Mouse (Mus musculus): ENCODE measurements around the gene Pnpla6. TPM values are rescaled to one million over a fixed set of nuclear protein-coding genes. Genes with fewer than 3 reads are reported as not detected.
A peak's percentile ranks its signal among the peaks of the same experiment; 100 is the strongest.

Pnpla6 gene
- polyA plus RNA-seq, 1 experiment, result 53.3 TPM

- Histone ChIP-seq H3K4me1 (ENCODE audit: control insufficient read depth, insufficient read depth, low read length) (no peaks in the 10 kb centered on the region), H3K36me3 (ENCODE audit: control insufficient read depth, insufficient read depth, low read length) (no peaks in the 10 kb centered on the region), H3K4me3 (ENCODE audit: insufficient read depth, low read depth, low read length) (no peak overlapping the region), H3K27me3 (replicated peaks; ENCODE audit: control insufficient read depth, insufficient read depth, low read length) (no peaks in the 10 kb centered on the region), H3K27ac (ENCODE audit: insufficient read depth, low read depth, low read length) (no peak overlapping the region)
- no peak for TF ChIP-seq POLR2A (IDR thresholded peaks at IDR 0.05; ENCODE audit: low read depth, low read length)
- TF ChIP-seq CTCF (conservative IDR thresholded peaks at IDR 0.05; ENCODE audit: insufficient read depth, insufficient read length, low read depth, low read length), result no peak
- WGBS, result 62% methylated on average over 4 of the region's 4 CpGs
- DNase-seq, result no peak
Measured at GRCm38 (mm10) chr8:3480221-3480785, 34.9 kb upstream of the Pnpla6 start.

- TF ChIP-seq CTCF (conservative IDR thresholded peaks at IDR 0.05; ENCODE audit: insufficient read depth, insufficient read length, low read depth, low read length), result no peak
- TF ChIP-seq POLR2A (IDR thresholded peaks at IDR 0.05; ENCODE audit: low read depth, low read length), result no peak
- no peaks in the 10 kb centered on the region for H3K36me3 ChIP-seq (ENCODE audit: control insufficient read depth, insufficient read depth, low read length)
- no peak overlapping the region for H3K27ac ChIP-seq (ENCODE audit: insufficient read depth, low read depth, low read length)
- H3K4me1 ChIP-seq (ENCODE audit: control insufficient read depth, insufficient read depth, low read length), result no peaks in the 10 kb centered on the region
- H3K4me3 ChIP-seq (ENCODE audit: insufficient read depth, low read depth, low read length), result no peak overlapping the region
- no peak for DNase-seq
- WGBS, result 69% methylated on average over 5 of the region's 5 CpGs
- H3K27me3 ChIP-seq (replicated peaks; ENCODE audit: control insufficient read depth, insufficient read depth, low read length), result no peaks in the 10 kb centered on the region
Measured at GRCm38 (mm10) chr8:3481605-3482004, 33.6 kb upstream of the Pnpla6 start.

GRCm38 (mm10) chr8:3482240-3482740 lies 32.9 kb upstream of the Pnpla6 start:
- 89% methylated on average over 22 of the region's 22 CpGs for whole genome bisulfite sequencing
- no peaks in the 10 kb centered on the region for H3K36me3 ChIP-seq (ENCODE audit: control insufficient read depth, insufficient read depth, low read length)
- DNase-seq, result no peak
- H3K4me3 ChIP-seq (ENCODE audit: insufficient read depth, low read depth, low read length), result no peak overlapping the region
- H3K27ac ChIP-seq (ENCODE audit: insufficient read depth, low read depth, low read length), result no peak overlapping the region
- TF ChIP-seq POLR2A (IDR thresholded peaks at IDR 0.05; ENCODE audit: low read depth, low read length) (no peak), CTCF (conservative IDR thresholded peaks at IDR 0.05; ENCODE audit: insufficient read depth, insufficient read length, low read depth, low read length) (no peak)
- no peaks in the 10 kb centered on the region for H3K4me1 ChIP-seq (ENCODE audit: control insufficient read depth, insufficient read depth, low read length)
- H3K27me3 ChIP-seq (replicated peaks; ENCODE audit: control insufficient read depth, insufficient read depth, low read length), result no peaks in the 10 kb centered on the region

- DNase-seq, result no peak
- Histone ChIP-seq H3K4me3 (ENCODE audit: insufficient read depth, low read depth, low read length) (no peak overlapping the region), H3K27ac (ENCODE audit: insufficient read depth, low read depth, low read length) (no peak overlapping the region), H3K27me3 (replicated peaks; ENCODE audit: control insufficient read depth, insufficient read depth, low read length) (no peaks in the 10 kb centered on the region), H3K4me1 (ENCODE audit: control insufficient read depth, insufficient read depth, low read length) (no peaks in the 10 kb centered on the region), H3K36me3 (ENCODE audit: control insufficient read depth, insufficient read depth, low read length) (no peaks in the 10 kb centered on the region)
- 71% methylated on average over 7 of the region's 7 CpGs for WGBS
- TF ChIP-seq POLR2A (IDR thresholded peaks at IDR 0.05; ENCODE audit: low read depth, low read length) (no peak), CTCF (conservative IDR thresholded peaks at IDR 0.05; ENCODE audit: insufficient read depth, insufficient read length, low read depth, low read length) (no peak)
Measured at GRCm38 (mm10) chr8:3483546-3483945, 31.6 kb upstream of the Pnpla6 start.

- no peak for DNase-seq
- Histone ChIP-seq H3K27me3 (replicated peaks; ENCODE audit: control insufficient read depth, insufficient read depth, low read length) (no peaks in the 10 kb centered on the region), H3K36me3 (ENCODE audit: control insufficient read depth, insufficient read depth, low read length) (no peaks in the 10 kb centered on the region), H3K4me3 (ENCODE audit: insufficient read depth, low read depth, low read length) (no peak overlapping the region), H3K4me1 (ENCODE audit: control insufficient read depth, insufficient read depth, low read length) (no peaks in the 10 kb centered on the region), H3K27ac (ENCODE audit: insufficient read depth, low read depth, low read length) (no peak overlapping the region)
- WGBS, result 31% methylated on average over 5 of the region's 5 CpGs
- TF ChIP-seq CTCF (conservative IDR thresholded peaks at IDR 0.05; ENCODE audit: insufficient read depth, insufficient read length, low read depth, low read length), result no peak
- TF ChIP-seq POLR2A (IDR thresholded peaks at IDR 0.05; ENCODE audit: low read depth, low read length), result no peak
Measured at GRCm38 (mm10) chr8:3485192-3485591, 30.0 kb upstream of the Pnpla6 start.

GRCm38 (mm10) chr8:3492901-3493844 lies 22.0 kb upstream of the Pnpla6 start, which contains the start of gene Zfp358:
Gene Zfp358, plus strand, starts transcription at chr8:3493138.
- no peaks in the 10 kb centered on the region for H3K27me3 ChIP-seq (replicated peaks; ENCODE audit: control insufficient read depth, insufficient read depth, low read length)
- H3K4me1 ChIP-seq (ENCODE audit: control insufficient read depth, insufficient read depth, low read length), result no peaks in the 10 kb centered on the region
- H3K36me3 ChIP-seq (ENCODE audit: control insufficient read depth, insufficient read depth, low read length), result no peaks in the 10 kb centered on the region
- DNase-seq, result peak; percentile 74
- TF ChIP-seq POLR2A (IDR thresholded peaks at IDR 0.05; ENCODE audit: low read depth, low read length), result no peak
- TF ChIP-seq CTCF (conservative IDR thresholded peaks at IDR 0.05; ENCODE audit: insufficient read depth, insufficient read length, low read depth, low read length), result no peak
- H3K27ac ChIP-seq (ENCODE audit: insufficient read depth, low read depth, low read length), result peak within 1 kb of the TSS; percentile 42
- under 1% methylated on average over 60 of the region's 64 CpGs for WGBS
- peak within 1 kb of the TSS; percentile 86 for H3K4me3 ChIP-seq (ENCODE audit: insufficient read depth, low read depth, low read length)

- H3K27ac ChIP-seq (ENCODE audit: insufficient read depth, low read depth, low read length), result no peak overlapping the region
- no peaks in the 10 kb centered on the region for H3K27me3 ChIP-seq (replicated peaks; ENCODE audit: control insufficient read depth, insufficient read depth, low read length)
Measured at GRCm38 (mm10) chr8:3493845-3494208, 21.4 kb upstream of the Pnpla6 start.

More at GRCm38 (mm10) chr8:3493845-3494208, 21.4 kb upstream of the Pnpla6 start:
- 25% methylated on average over 6 of the region's 6 CpGs for WGBS
- no peak for DNase-seq
- Histone ChIP-seq H3K36me3 (ENCODE audit: control insufficient read depth, insufficient read depth, low read length) (no peaks in the 10 kb centered on the region), H3K4me1 (ENCODE audit: control insufficient read depth, insufficient read depth, low read length) (no peaks in the 10 kb centered on the region), H3K4me3 (ENCODE audit: insufficient read depth, low read depth, low read length) (peak overlapping the region; percentile 86)
- TF ChIP-seq POLR2A (IDR thresholded peaks at IDR 0.05; ENCODE audit: low read depth, low read length), result no peak
- no peak for TF ChIP-seq CTCF (conservative IDR thresholded peaks at IDR 0.05; ENCODE audit: insufficient read depth, insufficient read length, low read depth, low read length)

All from kidney, adult 2 months (tissue).